Comparison of ENCODE assay signal across 23 mouse cellular contexts in genomic region chr9:48824533-48825130, GRCm38 (mm10). TPM values are rescaled to one million over a fixed set of nuclear protein-coding genes. Genes with fewer than 3 reads are reported as not detected.
A peak's percentile ranks its signal among the peaks of the same experiment; 100 is the strongest.
DNase-seq lines count a peak whose midpoint lies in the region; ATAC-seq and TF ChIP-seq lines count a peak whose summit lies in the region.
"Had no signal": no experiment of that assay in that cellular context is flagged by ENCODE, and none has a peak within 500 bp of the region (broad histone marks: within the 10 kb centered on the region; RNA-seq: fewer than 3 reads in every experiment).

No protein-coding gene starts in this region.

- no peak for TF ChIP-seq POLR2A in heart, adult 2 months (IDR thresholded peaks at IDR 0.05; ENCODE audit: insufficient read depth, low read depth, low read length)

- DNase-seq in heart, adult 2 months, result peak; percentile 38 to 44
- DNase-seq in heart, postnatal 4 days, result no peak
- DNase-seq in G1E (ENCODE audit: low spot score), result no peak
- DNase-seq in right cerebral cortex, adult 18-20 months, result no peak
- DNase-seq in left cerebral cortex, postnatal 4 days, result no peak
- DNase-seq: adrenal gland, adult 8-10 months; cerebellum, adult 9-10 months; kidney, adult 18-20 months; layer of hippocampus, postnatal 36 days; liver, embryonic 13.5 days; lung, embryonic 14.5 days; spleen, adult 18-20 months; thymus, postnatal 36 days had no signal

- H3K4me3 ChIP-seq in heart, adult 2 months, result no peak overlapping the region
- peak overlapping the region; percentile 65 for H3K4me3 ChIP-seq in megakaryocyte, embryonic 14.5 days (replicated peaks)
- H3K4me3 ChIP-seq in G1E (ENCODE audit: low read depth, low read length), result peak overlapping the region; percentile 17; the same call in 1 of the 2 replicates
- H3K4me3 ChIP-seq in embryonic facial prominence, embryonic 12.5 days, result no peak overlapping the region
- H3K4me3 ChIP-seq: embryonic facial prominence, embryonic 15.5 days; heart, embryonic 15.5 days; hindbrain, embryonic 12.5 days; liver, embryonic 13.5 days; neural tube, embryonic 13.5 days had no signal

- H3K36me3 ChIP-seq in heart, adult 2 months (ENCODE audit: control insufficient read depth, insufficient read depth, low read length), result peaks cover 54% of the 10 kb centered on the region
- peaks cover 64% of the 10 kb centered on the region for H3K36me3 ChIP-seq in megakaryocyte, embryonic 14.5 days (replicated peaks; ENCODE audit: low read length)
- peaks cover 82% of the 10 kb centered on the region for H3K36me3 ChIP-seq in G1E (replicated peaks)
- no peaks in the 10 kb centered on the region for H3K36me3 ChIP-seq in embryonic facial prominence, embryonic 12.5 days
- H3K36me3 ChIP-seq: embryonic facial prominence, embryonic 15.5 days; heart, embryonic 15.5 days; hindbrain, embryonic 12.5 days; liver, embryonic 13.5 days; neural tube, embryonic 13.5 days had no signal

- H3K79me2 ChIP-seq in heart, adult 2 months (replicated peaks; ENCODE audit: control insufficient read depth, insufficient read depth, low read length), result peaks cover 8% of the 10 kb centered on the region

- intact Hi-C loops in heart, adult 2 months (cut with DNase I), result loop anchor here (5.0 kb wide), 1 partner anchor 37 kb away; no protein-coding TSS in a partner anchor
- intact Hi-C loops in left cerebral cortex, postnatal 4 days (cut with DNase I), result no loop called here

- peak overlapping the region; percentile 4; the same call in 1 of the 2 replicates for H3K27ac ChIP-seq in heart, adult 2 months
- H3K27ac ChIP-seq in embryonic facial prominence, embryonic 12.5 days, result no peak overlapping the region
- H3K27ac ChIP-seq: embryonic facial prominence, embryonic 15.5 days; heart, embryonic 15.5 days; hindbrain, embryonic 12.5 days; kidney, postnatal 0 days; liver, embryonic 13.5 days; macrophage; neural tube, embryonic 13.5 days had no signal

- H3K27me3 ChIP-seq in heart, adult 2 months (ENCODE audit: control insufficient read depth, insufficient read depth, low read length), result no peaks in the 10 kb centered on the region
- H3K27me3 ChIP-seq in megakaryocyte, embryonic 14.5 days (replicated peaks), result no peaks in the 10 kb centered on the region
- H3K27me3 ChIP-seq in G1E (ENCODE audit: insufficient read depth, low read length), result no peaks in the 10 kb centered on the region
- H3K27me3 ChIP-seq in embryonic facial prominence, embryonic 12.5 days, result peaks cover 5% of the 10 kb centered on the region
- H3K27me3 ChIP-seq: hindbrain, embryonic 12.5 days had no signal

- H3K9ac ChIP-seq in heart, adult 2 months (ENCODE audit: low read depth, low read length), result no peak overlapping the region
- no peak overlapping the region for H3K9ac ChIP-seq in embryonic facial prominence, embryonic 12.5 days
- H3K9ac ChIP-seq: embryonic facial prominence, embryonic 15.5 days; heart, embryonic 15.5 days; hindbrain, embryonic 12.5 days; liver, embryonic 13.5 days; lung, embryonic 14.5 days; neural tube, embryonic 13.5 days had no signal

- H3K9me3 ChIP-seq in megakaryocyte, embryonic 14.5 days, result no peaks in the 10 kb centered on the region
- no peaks in the 10 kb centered on the region for H3K9me3 ChIP-seq in G1E (replicated peaks)
- no peaks in the 10 kb centered on the region for H3K9me3 ChIP-seq in embryonic facial prominence, embryonic 12.5 days
- H3K9me3 ChIP-seq: embryonic facial prominence, embryonic 15.5 days; heart, embryonic 15.5 days; hindbrain, embryonic 12.5 days; liver, embryonic 13.5 days; neural tube, embryonic 13.5 days had no signal

- peak; percentile 25; the same call in 1 of the 2 replicates for TF ChIP-seq EP300 in heart, adult 2 months (IDR thresholded peaks at IDR 0.05; ENCODE audit: insufficient read depth, low read depth, low read length)

- no peak for TF ChIP-seq CTCF in heart, adult 2 months (IDR thresholded peaks at IDR 0.05)
- no peak for TF ChIP-seq CTCF in G1E (IDR thresholded peaks at IDR 0.05; ENCODE audit: low read depth, low read length)

- peaks cover 53% of the 10 kb centered on the region for H3K4me1 ChIP-seq in heart, adult 2 months (ENCODE audit: control insufficient read depth, insufficient read depth, low read length)
- H3K4me1 ChIP-seq in megakaryocyte, embryonic 14.5 days, result peaks cover 94% of the 10 kb centered on the region
- peaks cover 93% of the 10 kb centered on the region for H3K4me1 ChIP-seq in G1E (ENCODE audit: insufficient read depth, low read depth, low read length)
- H3K4me1 ChIP-seq in embryonic facial prominence, embryonic 12.5 days, result peaks cover 57% of the 10 kb centered on the region

- no peak overlapping the region for H3K4me2 ChIP-seq in embryonic facial prominence, embryonic 12.5 days (replicated peaks)
- H3K4me2 ChIP-seq: embryonic facial prominence, embryonic 15.5 days; heart, embryonic 15.5 days; hindbrain, embryonic 12.5 days; liver, embryonic 13.5 days; lung, embryonic 14.5 days; neural tube, embryonic 13.5 days had no signal

- WGBS in heart, adult 2 months, result 66% methylated on average over 12 of the region's 12 CpGs
- WGBS in embryonic facial prominence, embryonic 12.5 days, result 63% methylated on average over 12 of the region's 12 CpGs

- ATAC-seq in megakaryocyte, adult 5-6 weeks (ENCODE audit: poor library complexity, severe bottlenecking), result no peak
- ATAC-seq in G1E (ENCODE audit: extremely low read depth, insufficient number of reproducible peaks, low FRiP score, poor library complexity, severe bottlenecking), result no peak
- 0 out of 2 replicates have a peak, but pooled peaks have one; percentile 15 for ATAC-seq in embryonic facial prominence, embryonic 12.5 days (ENCODE audit: insufficient number of reproducible peaks, insufficient read depth, low FRiP score, low TSS enrichment)
- ATAC-seq: Patski had no signal

RNA-seq across cellular contexts. Expression of gene Zbtb16, which starts 11.4 kb away (rescaled TPM):
- 100 to 1,000 TPM; 149 to 150 TPM for total RNA-seq in heart, adult 2 months (2021)
- polyA plus RNA-seq in heart, adult 2 months (2012; rRNA removed), result 15.7 and 23.7 TPM in 2 replicates
- 10 to 100 TPM; 24.0 to 24.7 TPM for total RNA-seq in heart, postnatal 4 days (2021)
- polyA plus RNA-seq in megakaryocyte, embryonic 14.5 days (2012; ENCODE audit: insufficient read depth, low replicate concordance), result 1.00 and 1.8 TPM in 2 replicates
- total RNA-seq in megakaryocyte, adult 5-6 weeks (2015), result 1.9 and 3.0 TPM in 2 replicates
- total RNA-seq in megakaryocyte, adult 5-6 weeks (2017), result 2.2 and 2.7 TPM in 2 replicates
- total RNA-seq in G1E (2014; fragmentation: Nextera tagmentation), result 35.0 and 45.5 TPM in 2 replicates
- total RNA-seq in G1E (2017), result 9.7 and 10.6 TPM in 2 replicates
- polyA plus RNA-seq in G1E (2012), result 18.4 and 20.0 TPM in 2 replicates
- 4.1 and 5.2 TPM in 2 replicates for polyA plus RNA-seq in embryonic facial prominence, embryonic 12.5 days (2016; fragmentation: Nextera tagmentation; extraction: Ambion mirVana)
- total RNA-seq in left cerebral cortex, postnatal 4 days (2021), result 10 to 100 TPM; 28.9 to 29.6 TPM

Comparison
In these comparisons a context has a peak if more than half of its experiments do, and no peak if none do; other contexts are left out.
1. DNase-seq: peak in heart, adult 2 months (2 of 2); none in heart, postnatal 4 days (single experiment), G1E (single experiment), right cerebral cortex, adult 18-20 months (single experiment) and left cerebral cortex, postnatal 4 days (single experiment).
2. H3K4me3 ChIP-seq: peak in megakaryocyte, embryonic 14.5 days (single experiment) and G1E (single experiment); none in heart, adult 2 months (single experiment) and embryonic facial prominence, embryonic 12.5 days (single experiment).